Mouse (Mus musculus) heart, embryonic 11.5 days (tissue): ENCODE results near the gene Tcea3. TPM values are rescaled to one million over a fixed set of nuclear protein-coding genes. Genes with fewer than 3 reads are reported as not detected.

ENCODE experiments used
- ATAC-seq: fragments of 200-750 bp; cut with Nextera tagmentation; replicated peaks from 2 replicates; pipeline ENCODE4 v1.8.0; 2017; ENCODE audit warnings: moderate library complexity; ENCODE audit not compliant: insufficient number of reproducible peaks, low FRiP score, low TSS enrichment
- H3K27ac ChIP-seq: fragments of 300-500 bp; sonication (generic); 2 replicates; pipeline ENCODE4 v1.5.1; 2014; ENCODE audit warnings: mild to moderate bottlenecking, low read depth, low read length
- H3K27me3 ChIP-seq: fragments of 300-500 bp; sonication (generic); 2 replicates; pipeline ENCODE4 v1.6.1; 2014; ENCODE audit warnings: mild to moderate bottlenecking, low read length, mixed read lengths; ENCODE audit not compliant: control insufficient read depth, insufficient read depth
- H3K36me3 ChIP-seq: fragments of 300-500 bp; sonication (generic); 2 replicates; pipeline ENCODE4 v1.6.1; 2014; ENCODE audit warnings: mild to moderate bottlenecking, low read length, moderate library complexity, mixed read lengths; ENCODE audit not compliant: control insufficient read depth, insufficient read depth
- H3K4me1 ChIP-seq: fragments of 300-500 bp; sonication (generic); 2 replicates; pipeline ENCODE4 v1.6.1; 2014; ENCODE audit warnings: low read length; ENCODE audit not compliant: control insufficient read depth, insufficient read depth
- H3K4me2 ChIP-seq: fragments of 300-500 bp; sonication (generic); 2 replicates; pipeline ENCODE4 v1.6.1; 2014; ENCODE audit warnings: mild to moderate bottlenecking, moderate library complexity
- H3K4me3 ChIP-seq: fragments of 300-500 bp; sonication (generic); 2 replicates; pipeline ENCODE4 v1.5.1; 2014; ENCODE audit warnings: low read depth, low read length
- H3K9ac ChIP-seq: fragments of 300-500 bp; sonication (generic); 2 replicates; pipeline ENCODE4 v1.6.1; 2014; ENCODE audit warnings: mild to moderate bottlenecking, low read depth, low read length, moderate library complexity
- H3K9me3 ChIP-seq: fragments of 300-500 bp; sonication (generic); replicated peaks from 2 replicates; pipeline ENCODE4 v1.6.1; 2016; ENCODE audit warnings: low read length; ENCODE audit not compliant: control insufficient read depth
- WGBS: fragments of 180-500 bp; shearing (Covaris S2); extraction: QIAGEN DNeasy Blood & Tissue Kit; methylation state at CpG from one replicate; pipeline ENCODE4 v1.1.7; 2014; ENCODE audit not compliant: insufficient replicate concordance; 5-methylcytosine and 5-hydroxymethylcytosine counted together
- polyA plus RNA-seq: library from polyadenylated mRNA; unstranded; fragments of >200 nt; fragmentation: Nextera tagmentation; extraction: Ambion mirVana; gene quantifications from 2 replicates; pipeline ENCODE4 v1.2.1, GENCODE M21; 2014

The Tcea3 gene
- polyA plus RNA-seq, 1 experiment from 2014 or later: 56.4 TPM

DNA sequence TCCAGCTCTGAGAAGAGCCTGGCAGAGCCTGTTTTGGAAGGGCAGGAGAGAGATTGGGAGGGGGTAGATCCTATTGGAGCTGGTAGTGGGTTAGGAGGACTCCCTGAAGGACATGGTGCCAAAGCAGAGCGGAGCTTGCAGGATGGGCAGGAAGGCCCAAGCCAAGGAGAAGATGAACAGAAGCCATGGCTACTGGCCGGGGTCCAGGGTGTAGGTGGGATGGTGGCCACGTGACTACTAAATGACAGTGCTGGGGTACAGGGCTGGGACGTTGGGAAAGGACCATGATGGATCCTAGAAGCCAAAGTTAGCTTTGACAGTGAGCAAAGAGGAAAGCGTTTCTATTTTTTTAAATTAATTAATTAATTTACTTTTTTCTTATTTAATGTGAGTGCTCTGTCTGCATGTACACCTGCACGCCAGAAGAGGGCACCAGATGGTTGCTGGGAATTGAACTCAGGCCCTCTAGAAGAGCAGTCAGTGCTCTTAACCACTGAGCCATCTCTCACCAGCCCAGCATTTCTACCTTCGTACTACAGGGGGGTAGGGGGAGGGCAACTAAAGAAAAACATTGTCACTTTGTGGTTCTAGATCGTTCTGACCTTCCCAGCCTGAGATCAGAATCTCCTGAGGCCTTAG is 5.3 kb upstream of the Tcea3 start:
- Histone ChIP-seq H3K9me3 (no peaks in the 10 kb centered on the region), H3K4me2 (no peak overlapping the region), H3K27ac (no peak overlapping the region), H3K27me3 (peaks cover 48% of the 10 kb centered on the region), H3K4me3 (no peak overlapping the region), H3K36me3 (no peaks in the 10 kb centered on the region), H3K9ac (no peak overlapping the region), H3K4me1 (peaks cover 3% of the 10 kb centered on the region; the same call in 1 of the 2 replicates)
- 45% methylated on average over 8 of the region's 8 CpGs for WGBS
- ATAC-seq: no peak

GRCm38 (mm10) chr4:136242728-136243127 is 4.8 kb upstream of the Tcea3 start:
- H3K9me3 ChIP-seq: no peaks in the 10 kb centered on the region
- no peak overlapping the region for H3K4me2 ChIP-seq
- 72% methylated on average over 7 of the region's 7 CpGs for WGBS
- H3K9ac ChIP-seq: no peak overlapping the region
- peaks cover 43% of the 10 kb centered on the region for H3K27me3 ChIP-seq
- no peak overlapping the region for H3K27ac ChIP-seq
- H3K36me3 ChIP-seq: no peaks in the 10 kb centered on the region
- H3K4me1 ChIP-seq: peaks cover 7% of the 10 kb centered on the region; the same call in 1 of the 2 replicates
- H3K4me3 ChIP-seq: no peak overlapping the region
- no peak for ATAC-seq

GRCm38 (mm10) chr4:136244208-136244607 is 3.3 kb upstream of the Tcea3 start:
- no peak for ATAC-seq

GRCm38 (mm10) chr4:136245681-136246080 is 1.8 kb upstream of the Tcea3 start:
- no peak for ATAC-seq
- Histone ChIP-seq H3K9ac (no peak overlapping the region), H3K4me3 (no peak overlapping the region), H3K36me3 (no peaks in the 10 kb centered on the region), H3K9me3 (no peaks in the 10 kb centered on the region), H3K27ac (no peak overlapping the region), H3K4me2 (peak overlapping the region; percentile 14; the same call in 1 of the 2 replicates), H3K4me1 (peaks cover 13% of the 10 kb centered on the region; the same call in 1 of the 2 replicates), H3K27me3 (peaks cover 39% of the 10 kb centered on the region)
- WGBS: 39% methylated on average over 5 of the region's 5 CpGs

More at GRCm38 (mm10) chr4:136244208-136244607, 3.3 kb upstream of the Tcea3 start:
- Histone ChIP-seq H3K4me1 (peaks cover 13% of the 10 kb centered on the region; the same call in 1 of the 2 replicates), H3K27me3 (peaks cover 39% of the 10 kb centered on the region), H3K4me2 (no peak overlapping the region), H3K36me3 (no peaks in the 10 kb centered on the region), H3K27ac (no peak overlapping the region), H3K4me3 (no peak overlapping the region), H3K9ac (no peak overlapping the region), H3K9me3 (no peaks in the 10 kb centered on the region)
- WGBS: 55% methylated on average over 7 of the region's 7 CpGs

- WGBS: 3% methylated on average over 12 of the region's 12 CpGs
- peaks cover 39% of the 10 kb centered on the region for H3K27me3 ChIP-seq
- H3K36me3 ChIP-seq: no peaks in the 10 kb centered on the region
- ATAC-seq: no peak
- H3K9ac ChIP-seq: peak overlapping the region; percentile 69; the same call in 1 of the 2 replicates
- H3K4me2 ChIP-seq: peak overlapping the region; percentile 66
- peaks cover 13% of the 10 kb centered on the region; the same call in 1 of the 2 replicates for H3K4me1 ChIP-seq
- H3K9me3 ChIP-seq: no peaks in the 10 kb centered on the region
- H3K27ac ChIP-seq: peak overlapping the region; percentile 74
- H3K4me3 ChIP-seq: peak overlapping the region; percentile 46
These were observed 960 bp upstream of the Tcea3 start for GRCm38 (mm10) chr4:136246568-136246969.

- Histone ChIP-seq H3K27ac (peak overlapping the region; percentile 74), H3K27me3 (peaks cover 39% of the 10 kb centered on the region), H3K36me3 (no peaks in the 10 kb centered on the region), H3K9me3 (no peaks in the 10 kb centered on the region), H3K4me3 (peak overlapping the region; percentile 46), H3K9ac (peak overlapping the region; percentile 69), H3K4me2 (peak overlapping the region; percentile 66), H3K4me1 (peaks cover 13% of the 10 kb centered on the region; the same call in 1 of the 2 replicates)
- WGBS: under 1% methylated on average over 14 of the region's 14 CpGs
- ATAC-seq: no peak
These were observed 172 bp upstream of the Tcea3 start for GRCm38 (mm10) chr4:136247386-136247728.

DNA sequence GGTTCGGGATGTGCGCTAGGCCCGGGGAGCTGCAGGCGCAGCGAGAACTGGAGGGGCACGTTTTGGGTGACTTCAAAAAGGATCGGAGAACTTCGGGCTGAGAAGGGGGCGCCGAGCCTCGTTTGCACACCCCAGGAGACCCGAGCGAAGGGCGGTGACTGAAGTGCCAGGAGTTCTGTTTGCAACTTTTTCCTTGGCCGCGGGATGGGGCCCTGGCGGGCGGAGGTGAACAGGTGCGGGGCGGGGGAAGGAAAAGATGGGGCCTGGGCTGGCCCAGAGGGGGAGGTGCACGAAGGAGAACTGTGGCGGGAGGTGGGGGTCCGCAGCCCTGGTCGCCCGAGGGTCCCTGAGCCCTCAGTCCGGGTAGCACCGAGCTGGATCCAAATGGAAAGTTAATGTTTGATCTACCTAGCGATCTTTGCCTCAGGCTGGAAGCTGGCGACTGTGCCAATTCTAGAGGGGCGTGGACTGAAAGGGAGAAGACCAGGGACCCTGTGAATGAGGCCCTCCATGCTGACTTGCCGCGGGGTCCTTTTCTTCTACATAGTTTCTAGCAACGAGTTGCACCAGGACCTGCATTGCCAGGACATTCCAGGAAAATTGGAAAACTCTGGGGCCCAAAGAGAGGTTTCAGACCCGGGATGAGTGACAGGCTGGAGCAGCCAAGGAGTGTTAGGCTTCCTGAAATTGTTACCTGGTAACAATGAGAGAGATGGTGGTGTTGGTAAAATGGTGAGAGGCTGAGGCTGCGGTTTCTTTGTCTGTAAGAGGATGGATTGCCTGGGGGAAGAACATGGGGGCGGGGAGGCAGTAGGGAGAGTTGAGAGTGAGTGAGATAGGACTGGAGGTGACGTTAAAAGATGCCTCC is 1.2 kb downstream of the Tcea3 start:
- under 1% methylated on average over 36 of the region's 37 CpGs for WGBS
- H3K27ac ChIP-seq: 0 out of 2 replicates have a peak overlapping the region, but pooled peaks have one; percentile 22
- peaks cover 13% of the 10 kb centered on the region; the same call in 1 of the 2 replicates for H3K4me1 ChIP-seq
- H3K36me3 ChIP-seq: no peaks in the 10 kb centered on the region
- H3K9me3 ChIP-seq: no peaks in the 10 kb centered on the region
- peak overlapping the region; percentile 66 for H3K4me2 ChIP-seq
- peaks cover 31% of the 10 kb centered on the region for H3K27me3 ChIP-seq
- peak overlapping the region; percentile 46 for H3K4me3 ChIP-seq
- no peak for ATAC-seq
- peak overlapping the region; percentile 69 for H3K9ac ChIP-seq

DNA sequence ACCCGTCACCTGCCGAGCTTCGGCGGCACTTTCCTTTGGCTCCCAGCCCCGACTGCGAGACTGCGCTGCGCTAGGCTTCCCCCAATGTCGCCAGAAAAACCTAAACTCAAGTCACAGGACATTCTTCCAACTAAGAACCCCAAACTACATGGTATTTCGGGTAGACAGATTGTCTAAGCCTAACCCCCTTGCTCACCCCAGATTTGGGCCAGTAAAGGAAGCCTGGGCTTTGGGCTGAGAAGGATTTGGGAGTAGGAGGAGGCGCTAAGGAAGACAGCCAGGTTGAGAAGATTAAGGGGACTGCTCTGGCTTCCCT is 1.8 kb downstream of the Tcea3 start:
- Histone ChIP-seq H3K4me3 (peak overlapping the region; percentile 46), H3K27ac (no peak overlapping the region), H3K4me1 (peaks cover 13% of the 10 kb centered on the region; the same call in 1 of the 2 replicates), H3K9me3 (no peaks in the 10 kb centered on the region), H3K36me3 (no peaks in the 10 kb centered on the region), H3K9ac (no peak overlapping the region), H3K27me3 (peaks cover 30% of the 10 kb centered on the region), H3K4me2 (peak overlapping the region; percentile 66)
- 5% methylated on average over 11 of the region's 11 CpGs for WGBS
- ATAC-seq: no peak
